Mouse (Mus musculus) heart, adult 8-10 months (tissue): ENCODE measurements at regions not wholly inside any gene's neighbourhood (a gene's known extent, or its start where the extent isn't known, plus 50 kb on each side); places are given as distances from the start of the nearest gene placed in this dataset.

ENCODE experiments used
- DNase-seq: peaks from one replicate; pipeline ENCODE4 v3.0.0; 2022; ENCODE audit warnings: low spot score

GRCm38 (mm10) chr5:118380052-118380421, 135.0 kb downstream of the 2410131K14Rik start:
- no peak for DNase-seq

DNA sequence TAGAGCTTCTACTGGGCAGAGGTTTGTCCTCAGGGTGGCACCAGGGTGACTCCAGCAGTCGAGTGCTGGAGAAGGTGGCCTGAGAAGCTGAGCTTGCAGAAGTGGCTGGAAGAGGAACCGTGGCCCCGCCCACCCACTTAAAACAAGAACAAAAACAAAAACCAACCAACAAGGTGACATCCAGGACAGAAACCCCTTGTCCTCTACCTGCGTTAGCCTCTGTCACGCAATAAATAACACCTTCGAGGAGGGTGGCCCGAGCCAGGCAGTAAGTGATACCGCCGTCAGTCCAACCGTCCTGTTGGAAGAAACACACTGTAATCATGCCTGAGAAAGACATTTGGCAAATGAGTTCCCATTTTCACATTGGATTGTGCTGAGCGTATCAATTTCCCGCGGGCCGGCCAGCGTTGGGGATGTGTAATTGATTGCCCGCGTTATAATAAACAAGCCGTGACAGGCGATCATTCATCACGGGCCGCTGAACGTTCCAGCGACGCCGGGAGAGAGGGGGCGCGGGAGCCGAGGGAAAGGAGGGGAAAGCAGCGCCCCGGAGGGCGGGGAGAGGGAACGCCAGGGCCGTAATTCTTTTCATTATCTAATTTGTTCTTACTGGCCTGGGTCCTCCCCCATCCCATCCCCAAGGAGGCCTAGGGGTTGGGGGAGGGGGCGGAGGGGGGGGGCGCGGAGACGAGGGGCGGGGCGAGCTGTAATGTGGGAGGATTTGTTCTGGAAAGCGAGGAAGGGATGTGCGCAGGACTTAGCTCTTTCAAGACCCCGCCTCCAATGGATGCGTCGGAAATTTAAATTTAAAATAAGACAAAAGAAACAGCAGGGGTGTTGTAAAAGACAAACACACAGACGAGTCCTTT, 135.6 kb downstream of the 2410131K14Rik start:
- peak; percentile 36 for DNase-seq

GRCm38 (mm10) chr5:118381294-118381675, 136.3 kb downstream of the 2410131K14Rik start:
- peak; percentile 72 for DNase-seq

- DNase-seq, result peak; percentile 68
Observed at GRCm38 (mm10) chr5:118386126-118386525, 141.1 kb downstream of the 2410131K14Rik start.

GRCm38 (mm10) chr5:118388419-118388818, 143.4 kb downstream of the 2410131K14Rik start:
- no peak for DNase-seq

- DNase-seq, result no peak
Observed at GRCm38 (mm10) chr5:118390691-118391373, 145.8 kb downstream of the 2410131K14Rik start.

DNA sequence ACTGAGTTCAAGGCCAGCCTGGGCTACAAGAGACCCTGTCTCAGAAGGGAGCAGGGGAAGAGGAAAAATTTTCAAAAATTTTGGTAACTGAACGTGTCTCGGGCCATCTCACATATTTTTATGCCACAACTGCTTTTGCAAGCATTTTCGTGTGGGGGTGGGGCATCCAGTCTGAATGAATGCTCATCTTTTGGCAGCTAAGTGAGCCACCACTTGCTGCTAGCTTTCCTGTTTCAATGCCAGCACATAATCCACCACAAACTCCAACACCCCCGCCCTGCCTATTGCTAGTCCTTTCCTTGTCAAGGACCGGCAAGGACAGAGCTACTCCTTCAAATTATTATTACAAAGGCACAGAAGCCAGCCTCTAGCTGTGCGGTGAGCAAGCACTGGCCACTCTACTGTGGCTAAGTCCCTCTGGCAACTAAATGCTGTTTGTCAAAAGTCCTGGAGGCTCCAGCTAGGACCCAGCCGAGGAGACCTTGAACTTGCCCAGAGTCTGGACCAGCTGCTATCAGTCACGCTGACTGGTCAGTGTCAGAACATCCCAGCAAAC, 148.0 kb downstream of the 2410131K14Rik start:
- DNase-seq, result no peak

- no peak for DNase-seq
Observed at GRCm38 (mm10) chr5:118394051-118394450, 149.0 kb downstream of the 2410131K14Rik start.

GRCm38 (mm10) chr5:118396004-118396725, 151.1 kb downstream of the 2410131K14Rik start:
- no peak for DNase-seq

DNA sequence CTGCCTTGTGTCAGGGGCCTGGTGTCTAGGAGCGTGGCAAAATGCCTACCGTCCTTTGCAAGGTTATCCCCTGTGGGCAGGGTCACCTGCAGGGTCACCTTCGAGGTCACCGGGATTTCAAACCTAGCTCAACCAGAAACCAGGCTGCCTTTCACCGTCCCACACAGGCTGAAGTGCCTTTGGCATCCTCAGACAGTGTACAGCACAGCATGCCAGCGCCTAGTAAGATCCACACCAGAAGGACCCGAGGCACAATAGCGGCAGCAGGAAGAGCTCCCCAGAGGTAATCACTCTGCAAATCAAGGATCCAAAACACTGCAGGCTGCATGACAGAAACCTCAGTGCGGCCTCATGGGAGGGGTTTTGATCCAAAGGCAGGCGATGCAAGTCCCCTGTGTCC, 155.9 kb downstream of the 2410131K14Rik start:
- DNase-seq, result no peak

GRCm38 (mm10) chr5:118404398-118404797, 156.1 kb upstream of the Med13l start:
- no peak for DNase-seq

DNA sequence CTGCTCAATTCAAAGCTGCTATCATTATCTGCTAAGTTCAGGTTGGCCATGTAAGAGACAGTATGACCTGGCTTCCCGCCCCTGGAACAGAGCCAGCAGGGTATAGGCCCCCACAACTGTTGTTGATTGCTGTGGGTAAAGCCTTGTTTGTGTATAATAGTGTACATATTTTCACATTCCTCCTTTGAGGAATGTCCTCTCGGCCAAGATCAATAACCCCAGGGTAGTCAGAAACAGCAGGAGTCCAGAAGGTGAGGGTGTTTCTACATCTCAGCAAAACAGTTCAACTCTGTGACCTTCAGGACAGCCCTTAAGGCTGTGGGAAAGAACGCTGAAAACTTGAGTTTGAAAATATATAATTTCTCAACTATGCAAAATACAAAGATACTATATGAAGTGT, 155.1 kb upstream of the Med13l start:
- no peak for DNase-seq

DNA sequence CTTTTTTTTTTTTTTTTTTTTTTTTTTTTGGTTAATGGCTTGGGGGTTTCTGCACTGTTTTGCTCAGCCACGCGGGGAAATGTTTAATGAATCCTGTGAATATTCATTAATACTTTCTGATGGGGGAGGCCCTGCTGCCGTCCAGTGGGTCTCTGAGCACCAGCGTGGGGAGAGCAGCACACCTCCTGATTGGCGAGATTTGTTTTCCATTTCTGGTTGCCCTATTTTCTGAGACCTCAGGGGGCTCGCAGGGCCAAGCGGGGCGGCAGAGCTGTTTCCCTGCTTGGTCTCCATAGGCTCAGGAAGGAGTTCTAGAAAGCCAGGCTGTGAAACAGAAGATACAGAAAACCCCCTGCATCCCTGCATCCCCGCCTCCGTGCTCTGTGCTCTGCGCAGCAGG, 153.0 kb upstream of the Med13l start:
- DNase-seq, result no peak

- DNase-seq, result no peak
Observed at GRCm38 (mm10) chr5:118407973-118408372, 152.5 kb upstream of the Med13l start.

DNA sequence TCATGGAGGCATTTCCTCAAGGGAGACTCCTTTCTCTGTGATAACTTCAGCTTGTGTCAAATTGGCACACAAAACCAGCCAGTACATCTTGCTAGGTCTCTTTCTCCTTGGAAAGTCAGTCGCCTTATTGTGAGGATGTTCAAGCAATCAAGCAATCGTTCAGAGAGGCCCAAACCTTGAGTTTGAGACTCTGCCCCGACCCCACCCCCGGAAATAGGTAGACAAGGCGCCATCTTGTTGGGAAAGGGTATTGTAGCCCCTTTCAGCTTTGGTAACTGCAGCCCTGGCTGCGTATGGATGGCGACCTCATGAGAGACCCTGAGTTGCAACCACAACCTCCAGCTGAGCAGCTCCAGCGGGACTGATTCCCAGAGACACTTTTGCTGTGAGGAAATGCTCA, 151.7 kb upstream of the Med13l start:
- no peak for DNase-seq

GRCm38 (mm10) chr5:118413428-118414282, 146.8 kb upstream of the Med13l start:
- peak; percentile 77 for DNase-seq

GRCm38 (mm10) chr5:118419344-118420037, 141.0 kb upstream of the Med13l start:
- no peak for DNase-seq

DNA sequence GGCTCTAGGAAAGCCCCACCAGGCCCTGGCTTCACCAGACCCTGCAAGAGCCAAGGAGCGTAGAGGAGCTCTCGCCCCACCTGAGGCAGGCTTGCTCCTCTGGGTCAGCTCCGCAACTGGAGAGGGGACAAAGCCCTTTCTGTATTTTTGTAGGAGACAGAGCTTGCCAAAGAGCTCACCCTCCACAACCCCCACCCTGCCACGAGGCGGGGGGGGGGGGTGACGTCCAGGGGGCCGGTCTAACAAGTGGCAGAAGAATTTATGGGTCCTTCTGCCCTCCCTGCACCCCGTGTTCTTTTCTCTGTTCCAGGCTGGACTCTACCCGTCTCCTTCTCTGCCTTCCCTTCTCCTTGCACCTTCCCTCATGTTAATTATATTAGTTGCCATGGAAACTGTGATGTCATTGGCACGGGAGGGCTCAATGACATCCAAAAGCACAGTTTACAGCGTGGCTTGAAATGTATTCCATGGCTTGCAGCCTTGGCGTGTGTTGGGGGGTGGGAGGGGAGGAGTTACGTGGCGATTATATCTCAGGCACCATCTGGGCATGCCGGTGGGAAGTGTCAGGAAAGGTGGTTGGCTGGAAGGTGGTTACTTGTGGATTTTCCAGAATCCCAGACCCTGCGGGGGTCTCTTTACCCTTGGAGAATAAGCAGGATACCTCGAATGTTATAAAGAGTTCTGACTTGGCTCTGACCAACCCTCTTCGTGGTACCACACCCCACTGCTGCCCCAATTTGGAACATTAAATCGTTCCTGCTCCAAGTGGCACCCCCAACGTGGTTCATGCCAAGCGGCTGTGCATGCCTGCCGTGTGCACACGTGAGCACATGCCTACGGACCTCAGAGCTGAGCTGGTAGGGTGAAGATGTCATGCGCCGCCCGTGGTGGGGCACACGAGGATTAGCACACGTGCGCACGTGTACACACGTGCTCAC, 138.3 kb upstream of the Med13l start:
- no peak for DNase-seq

DNA sequence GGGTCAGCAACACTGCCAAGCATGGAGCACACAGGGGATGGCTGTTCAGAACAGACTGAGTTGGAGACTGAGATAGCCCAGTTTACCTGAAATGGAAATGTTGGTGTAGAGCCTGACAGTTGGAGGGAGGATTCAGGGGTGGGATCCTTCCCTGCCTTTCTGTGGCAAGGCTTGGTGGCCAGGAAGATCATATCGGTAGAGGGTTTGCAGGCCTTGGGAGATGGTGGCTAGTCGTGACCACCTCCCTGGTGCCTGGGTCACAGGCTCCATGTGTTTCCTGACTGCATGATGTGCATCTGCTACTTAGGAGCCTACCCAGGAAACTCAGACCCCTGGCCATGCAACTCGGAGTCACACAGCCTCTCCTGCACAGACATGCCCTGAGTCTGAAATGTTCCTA, 136.3 kb upstream of the Med13l start:
- no peak for DNase-seq
